Mouse (Mus musculus) lung, postnatal 0 days (tissue): Measurements from ENCODE around the gene Pelp1. TPM values are rescaled to one million over a fixed set of nuclear protein-coding genes. Genes with fewer than 3 reads are reported as not detected.

Experiments
- ATAC-seq: fragments of 200-750 bp; cut with Nextera tagmentation; 2 replicates; pipeline ENCODE4 v1.8.0; 2017; ENCODE audit warnings: moderate library complexity
- DNase-seq: peaks from one replicate; pipeline ENCODE4 v3.0.0-alpha.2; 2016; ENCODE audit warnings: low spot score
- H3K27ac ChIP-seq: fragments of 300-500 bp; sonication (generic); 2 replicates; pipeline ENCODE4 v1.5.1; 2014; ENCODE audit warnings: antibody characterized with exemption, mild to moderate bottlenecking, low read length, mixed read lengths
- H3K27me3 ChIP-seq: fragments of 300-500 bp; sonication (generic); replicated peaks from 2 replicates; pipeline ENCODE4 v1.6.1; 2014; ENCODE audit warnings: low read length, mixed read lengths; ENCODE audit not compliant: insufficient read depth
- H3K36me3 ChIP-seq: fragments of 300-500 bp; sonication (generic); 2 replicates; pipeline ENCODE4 v1.6.1; 2014; ENCODE audit warnings: low read length, mixed read lengths; ENCODE audit not compliant: insufficient read depth
- H3K4me1 ChIP-seq: fragments of 300-500 bp; sonication (generic); 2 replicates; pipeline ENCODE4 v1.6.1; 2014; ENCODE audit warnings: antibody characterized with exemption, low read depth, low read length, mixed read lengths; ENCODE audit not compliant: insufficient read depth
- H3K4me2 ChIP-seq: fragments of 300-500 bp; sonication (generic); replicated peaks from 2 replicates; pipeline ENCODE4 v1.6.1; 2014; ENCODE audit warnings: low read depth, mild to moderate bottlenecking, low read length, moderate library complexity, mixed read lengths
- H3K4me3 ChIP-seq: fragments of 300-500 bp; sonication (generic); 2 replicates; pipeline ENCODE4 v1.5.1; 2014; ENCODE audit warnings: low read depth, low read length
- H3K9ac ChIP-seq: fragments of 300-500 bp; sonication (generic); replicated peaks from 2 replicates; pipeline ENCODE4 v1.6.1; 2014; ENCODE audit warnings: low read depth, mild to moderate bottlenecking
- H3K9me3 ChIP-seq: fragments of 300-500 bp; sonication (generic); 2 replicates; pipeline ENCODE4 v1.6.1; 2016; ENCODE audit warnings: low read length, mixed read lengths
- CTCF ChIP-seq: IDR thresholded peaks from 2 replicates; pipeline ENCODE4 v1.5.1; 2016; ENCODE audit warnings: antibody characterized with exemption, mild to moderate bottlenecking
- EP300 ChIP-seq: IDR thresholded peaks from 2 replicates; pipeline ENCODE4 v1.6.1; 2016; ENCODE audit warnings: antibody characterized with exemption, mild to moderate bottlenecking, control low read depth
- WGBS: fragments of 180-500 bp; shearing (Covaris S2); extraction: QIAGEN DNeasy Blood & Tissue Kit; methylation state at CpG from one replicate; pipeline ENCODE4 v1.1.7; 2014; 5-methylcytosine and 5-hydroxymethylcytosine counted together
- polyA plus RNA-seq: library from polyadenylated mRNA; unstranded; fragments of >200 nt; fragmentation: Nextera tagmentation; extraction: Ambion mirVana; gene quantifications from 2 replicates; pipeline ENCODE4 v1.2.1, GENCODE M21; 2015

Gene Pelp1
- polyA plus RNA-seq, 1 experiment from 2014 or later, result 9.1 TPM

DNA sequence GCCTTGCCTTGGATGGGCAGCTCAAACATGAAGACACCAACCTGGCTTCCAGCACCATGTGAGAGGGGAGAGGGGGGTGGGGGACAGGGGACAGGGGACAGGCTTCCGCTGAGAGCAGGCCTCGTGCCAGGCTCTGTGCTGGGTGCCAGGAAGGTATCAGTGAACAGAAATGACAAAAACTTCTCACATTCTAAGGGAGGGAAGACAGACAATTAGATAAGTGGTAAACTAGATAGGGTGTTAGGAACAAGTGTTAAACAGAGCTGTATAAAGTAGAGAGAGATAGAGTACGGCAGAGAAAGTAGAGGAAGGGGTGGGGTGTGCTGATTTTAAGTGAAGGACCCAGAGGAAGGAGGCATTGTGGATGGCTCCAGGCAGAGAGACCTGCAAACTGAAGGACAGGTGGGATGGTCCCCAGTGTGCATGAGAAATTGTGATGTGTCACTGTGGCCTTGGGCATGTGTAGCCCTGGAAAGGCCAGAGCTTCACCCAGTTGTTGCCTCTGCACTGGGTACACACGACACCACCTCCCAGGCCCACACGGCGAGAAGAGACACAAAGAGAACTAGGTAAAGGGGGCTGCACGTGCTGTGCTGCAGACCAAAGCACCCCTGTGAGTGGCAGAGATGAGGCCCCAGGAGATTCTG is 29.0 kb upstream of the Pelp1 start:
- Histone ChIP-seq H3K9me3 (no peaks in the 10 kb centered on the region), H3K4me3 (no peak overlapping the region), H3K9ac (no peak overlapping the region), H3K27me3 (no peaks in the 10 kb centered on the region), H3K27ac (no peak overlapping the region), H3K4me2 (no peak overlapping the region), H3K36me3 (0 out of 2 replicates have a peak, but pooled peaks cover 6% of the 10 kb centered on the region), H3K4me1 (no peaks in the 10 kb centered on the region)
- TF ChIP-seq EP300 (no peak), CTCF (no peak)
- DNase-seq, result no peak
- WGBS, result 88% methylated on average over 7 of the region's 7 CpGs
- no peak for ATAC-seq

DNA sequence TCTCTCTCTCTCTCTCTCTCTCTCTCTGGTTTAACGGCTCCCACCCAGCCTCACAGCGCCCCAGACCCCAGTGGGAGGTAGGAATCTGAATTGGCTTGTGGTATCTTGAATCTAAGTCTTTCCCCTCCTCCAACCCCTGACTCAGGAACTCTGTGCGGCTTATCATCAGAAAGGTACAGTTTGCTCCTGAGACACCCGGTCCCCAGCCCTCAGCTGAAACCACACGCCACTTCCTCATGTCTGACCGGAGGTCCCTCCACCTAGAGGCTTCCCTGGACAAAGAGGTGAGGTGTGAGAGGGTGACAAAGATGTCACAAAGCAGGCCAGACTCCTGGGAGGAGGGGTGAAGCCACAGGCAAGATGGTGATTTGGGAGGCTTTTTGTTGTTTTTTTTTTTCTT is 27.6 kb upstream of the Pelp1 start:
- ATAC-seq (no peak), DNase-seq (no peak)
- Histone ChIP-seq H3K4me1 (peaks cover 6% of the 10 kb centered on the region; the same call in 1 of the 2 replicates), H3K36me3 (0 out of 2 replicates have a peak, but pooled peaks cover 6% of the 10 kb centered on the region), H3K27ac (no peak overlapping the region), H3K27me3 (no peaks in the 10 kb centered on the region), H3K4me3 (no peak overlapping the region), H3K4me2 (no peak overlapping the region), H3K9ac (no peak overlapping the region), H3K9me3 (no peaks in the 10 kb centered on the region)
- TF ChIP-seq CTCF (no peak), EP300 (no peak)
- WGBS, result 76% methylated on average over 6 of the region's 6 CpGs

DNA sequence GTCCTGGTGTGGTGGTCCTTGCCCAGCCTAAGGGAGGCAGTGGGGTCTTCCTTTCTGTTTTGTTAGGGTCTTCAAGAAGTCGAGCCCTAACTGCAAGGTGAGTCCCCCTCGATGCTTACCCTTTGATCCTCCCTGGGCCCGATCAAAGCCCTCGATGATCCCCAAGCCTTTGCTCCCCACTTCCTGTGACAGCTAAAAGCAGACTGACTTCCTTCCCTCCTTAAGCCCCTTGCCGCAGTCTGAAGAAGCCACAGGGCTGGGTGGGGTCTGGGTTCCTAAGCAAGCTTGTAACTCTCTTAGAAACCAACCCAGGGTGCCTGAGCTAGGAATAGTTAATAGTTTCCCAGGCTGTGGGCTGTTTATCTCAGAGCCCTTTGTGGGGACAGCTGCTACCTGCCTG is 25.6 kb upstream of the Pelp1 start:
- Histone ChIP-seq H3K27ac (no peak overlapping the region), H3K9me3 (no peaks in the 10 kb centered on the region), H3K9ac (no peak overlapping the region), H3K4me2 (no peak overlapping the region), H3K4me1 (peaks cover 6% of the 10 kb centered on the region; the same call in 1 of the 2 replicates), H3K4me3 (no peak overlapping the region), H3K36me3 (0 out of 2 replicates have a peak, but pooled peaks cover 6% of the 10 kb centered on the region), H3K27me3 (no peaks in the 10 kb centered on the region)
- 45% methylated on average over 5 of the region's 5 CpGs for WGBS
- ATAC-seq (no peak), DNase-seq (no peak)
- TF ChIP-seq EP300 (no peak), CTCF (no peak)

DNA sequence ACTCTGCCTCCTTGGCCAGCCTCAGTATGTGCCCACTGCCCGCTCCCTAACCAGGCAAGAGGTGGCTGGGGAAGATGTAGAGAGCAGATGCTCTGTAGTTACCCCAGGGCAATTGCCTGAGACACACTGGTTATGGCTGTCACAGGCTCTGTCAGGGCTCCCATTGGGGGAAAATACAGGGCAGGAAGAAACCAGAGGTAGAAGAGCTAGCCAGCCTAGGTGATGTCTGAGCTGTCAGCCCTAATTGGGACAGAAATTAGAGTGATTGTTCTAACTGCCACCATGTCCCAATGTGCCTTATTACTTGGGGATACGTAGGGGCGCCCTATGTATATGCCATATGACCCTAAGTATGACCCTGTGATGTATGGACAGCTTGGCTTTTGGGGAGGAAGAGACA is 24.1 kb upstream of the Pelp1 start:
- DNase-seq, result no peak
- Histone ChIP-seq H3K4me3 (no peak overlapping the region), H3K36me3 (0 out of 2 replicates have a peak, but pooled peaks cover 6% of the 10 kb centered on the region), H3K4me1 (peaks cover 6% of the 10 kb centered on the region; the same call in 1 of the 2 replicates), H3K27ac (no peak overlapping the region), H3K9ac (no peak overlapping the region), H3K9me3 (no peaks in the 10 kb centered on the region), H3K4me2 (0 out of 2 replicates have a peak overlapping the region, but pooled peaks have one; percentile 9), H3K27me3 (no peaks in the 10 kb centered on the region)
- TF ChIP-seq CTCF (no peak), EP300 (no peak)
- no peak for ATAC-seq
- 93% methylated on average over 3 of the region's 3 CpGs for WGBS

DNA sequence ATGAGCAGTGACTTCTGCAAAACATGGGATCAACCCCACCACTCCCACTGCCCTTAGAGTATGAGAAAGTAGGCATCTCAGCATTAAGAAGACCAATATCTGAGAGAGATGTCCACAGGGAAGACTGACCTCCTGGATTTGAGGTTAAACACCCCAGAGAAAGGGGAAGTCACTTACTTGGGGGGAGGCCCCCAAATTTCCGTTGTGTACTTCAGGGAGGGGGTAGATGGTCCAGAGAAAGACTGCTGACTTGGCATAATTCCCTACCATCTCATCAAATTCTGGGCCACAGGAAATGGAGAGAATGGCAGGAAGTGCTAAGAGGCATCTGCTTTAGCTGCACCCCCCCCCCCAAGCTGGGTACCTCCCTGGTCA is 23.7 kb upstream of the Pelp1 start:
- no peak overlapping the region for H3K27ac ChIP-seq
- H3K9me3 ChIP-seq, result no peaks in the 10 kb centered on the region
- ATAC-seq (no peak), DNase-seq (no peak)
- 56% methylated on average over 1 of the region's 1 CpGs for WGBS
- no peak overlapping the region for H3K4me2 ChIP-seq
- H3K27me3 ChIP-seq, result no peaks in the 10 kb centered on the region
- 0 out of 2 replicates have a peak, but pooled peaks cover 6% of the 10 kb centered on the region for H3K36me3 ChIP-seq
- no peak for TF ChIP-seq CTCF
- no peak for TF ChIP-seq EP300
- H3K4me1 ChIP-seq, result peaks cover 6% of the 10 kb centered on the region; the same call in 1 of the 2 replicates
- H3K9ac ChIP-seq, result no peak overlapping the region
- H3K4me3 ChIP-seq, result no peak overlapping the region

DNA sequence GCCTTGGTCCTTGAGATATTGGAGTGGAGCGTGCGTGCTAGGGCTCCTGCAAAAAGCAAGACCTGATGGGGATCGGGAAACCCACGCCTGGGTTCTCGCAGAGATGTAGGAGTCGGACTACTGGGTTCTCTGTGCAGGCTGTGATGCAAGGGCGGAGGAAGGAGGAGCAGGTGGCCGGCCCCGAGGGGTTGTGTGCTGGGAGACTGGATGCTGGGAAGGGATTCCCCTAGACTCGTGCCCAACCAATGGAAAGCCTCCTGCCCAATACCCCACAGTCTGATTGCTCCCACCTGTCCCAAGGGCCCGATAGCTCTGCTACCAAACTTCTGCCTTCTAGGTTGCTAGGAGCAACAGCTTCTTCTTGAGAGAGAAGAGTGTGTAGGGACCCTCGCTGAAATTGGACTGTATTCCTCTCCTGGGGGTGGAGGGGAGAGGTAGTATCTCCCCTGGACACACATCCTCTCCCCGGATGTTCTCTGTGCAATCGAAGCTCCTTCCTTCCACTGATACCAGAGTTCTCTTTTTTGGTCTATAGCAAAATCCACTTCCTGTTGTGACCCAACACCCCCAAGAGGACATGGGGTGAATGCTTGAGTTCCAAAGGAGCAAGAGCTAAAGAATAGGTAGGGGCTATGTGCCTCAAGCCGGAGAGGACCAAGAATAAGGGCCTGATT is 23.2 kb upstream of the Pelp1 start:
- peaks cover 6% of the 10 kb centered on the region; the same call in 1 of the 2 replicates for H3K4me1 ChIP-seq
- peak; percentile 4; the same call in 1 of the 2 replicates for ATAC-seq
- no peaks in the 10 kb centered on the region for H3K27me3 ChIP-seq

More for the DNA sequence above, 23.2 kb upstream of the Pelp1 start:
- Histone ChIP-seq H3K4me3 (peak overlapping the region; percentile 65), H3K36me3 (0 out of 2 replicates have a peak, but pooled peaks cover 6% of the 10 kb centered on the region), H3K27ac (peak overlapping the region; percentile 71; the same call in 1 of the 2 replicates), H3K9ac (peak overlapping the region; percentile 51; the same call in 1 of the 2 replicates), H3K4me2 (peak overlapping the region; percentile 89), H3K9me3 (no peaks in the 10 kb centered on the region)
- 6% methylated on average over 15 of the region's 15 CpGs for WGBS
- peak; percentile 42 for DNase-seq
- TF ChIP-seq CTCF (no peak), EP300 (no peak)
